Mouse (Mus musculus) embryo, embryonic 10.5 days (tissue): Measurements from ENCODE around the gene Tle6.

Source experiments
- DNase-seq: peaks from one replicate; pipeline ENCODE4 v3.0.0-alpha.2; 2015; ENCODE audit warnings: low spot score

The Tle6 gene

DNA sequence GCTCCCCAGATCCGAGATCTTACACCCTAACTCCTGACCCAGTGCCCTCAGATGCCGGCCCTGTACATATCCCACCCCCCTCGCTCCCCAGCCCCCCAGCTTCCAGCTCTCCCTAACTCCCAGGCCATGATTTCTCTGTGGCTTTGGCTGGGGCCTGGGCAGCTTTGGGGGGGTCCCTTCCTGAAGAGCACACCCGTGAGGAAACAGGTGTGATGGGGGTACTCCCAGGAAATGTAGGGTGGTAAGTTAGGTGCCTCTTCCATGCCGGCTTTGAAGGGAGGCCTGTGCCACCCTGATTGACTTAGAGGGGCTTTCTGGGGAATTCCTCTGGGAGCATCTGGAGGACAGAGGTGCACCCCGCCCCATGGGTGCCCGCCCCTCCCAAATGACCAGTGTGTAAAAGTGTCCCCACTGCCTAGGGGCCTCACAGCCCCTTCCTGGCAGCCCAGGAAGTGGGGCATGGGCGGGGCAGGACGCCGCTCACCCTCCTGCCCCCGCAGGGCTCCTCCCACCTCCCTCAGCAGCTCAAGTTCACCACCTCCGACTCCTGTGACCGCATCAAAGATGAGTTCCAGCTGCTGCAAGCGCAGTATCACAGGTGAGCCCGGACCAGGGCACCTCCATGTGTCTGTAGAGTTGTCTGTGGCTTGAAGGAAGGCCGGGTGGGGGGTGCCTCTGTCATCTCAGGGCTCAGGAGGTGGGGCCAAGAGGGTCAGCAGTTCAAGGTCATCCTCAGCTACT lies 40.0 kb downstream of the Tle6 start:
- no peak for DNase-seq

DNA sequence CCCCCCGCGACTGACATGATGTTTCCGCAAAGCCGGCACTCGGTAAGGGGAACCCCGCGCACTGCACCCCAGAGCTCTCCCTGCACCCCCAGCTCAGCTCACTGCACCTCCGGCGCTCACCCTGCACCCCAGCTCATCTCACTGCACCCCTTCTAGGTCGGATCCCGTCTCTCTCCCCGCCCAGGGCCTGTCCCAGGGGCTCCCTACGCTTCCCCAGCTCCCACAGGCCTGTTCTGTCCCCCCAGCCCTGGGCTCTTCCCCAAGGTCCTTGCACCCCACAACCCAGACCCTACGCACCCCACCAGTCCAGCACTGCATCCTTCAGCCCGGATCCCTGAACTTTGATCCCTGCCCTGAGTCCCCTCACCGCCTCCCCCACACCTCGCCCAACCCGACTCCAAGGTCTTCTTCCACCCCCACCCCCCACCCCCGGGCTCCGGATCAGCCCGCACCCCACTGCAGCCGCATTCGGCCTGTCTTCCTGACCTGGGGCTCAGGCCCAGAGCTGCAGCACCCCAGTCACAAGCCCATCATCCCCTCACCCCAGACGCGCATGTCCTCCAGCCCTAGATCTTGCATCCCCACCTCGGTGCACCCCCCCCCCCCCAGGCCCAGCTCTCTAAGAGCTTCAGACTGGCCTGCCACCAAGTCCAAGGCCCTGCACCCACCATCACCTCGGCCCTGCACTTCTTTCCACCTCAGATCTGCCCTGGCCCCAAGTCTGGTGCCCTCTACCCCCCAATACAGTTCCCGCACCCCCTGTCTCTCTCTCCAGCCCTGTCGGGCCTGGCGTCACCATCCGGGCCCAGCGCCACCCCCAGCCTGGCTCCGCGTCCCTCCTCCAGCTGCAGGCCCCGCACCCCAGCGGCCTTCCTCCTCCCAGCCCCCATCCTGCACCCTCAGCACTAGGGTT lies 41.0 kb downstream of the Tle6 start:
- DNase-seq: peak; percentile 26

GRCm38 (mm10) chr10:81559163-81559626 lies 41.7 kb downstream of the Tle6 start, which contains the start of gene Aes:
Gene Aes (plus strand): TSS chr10:81559488.
- peak; percentile 40 for DNase-seq

DNA sequence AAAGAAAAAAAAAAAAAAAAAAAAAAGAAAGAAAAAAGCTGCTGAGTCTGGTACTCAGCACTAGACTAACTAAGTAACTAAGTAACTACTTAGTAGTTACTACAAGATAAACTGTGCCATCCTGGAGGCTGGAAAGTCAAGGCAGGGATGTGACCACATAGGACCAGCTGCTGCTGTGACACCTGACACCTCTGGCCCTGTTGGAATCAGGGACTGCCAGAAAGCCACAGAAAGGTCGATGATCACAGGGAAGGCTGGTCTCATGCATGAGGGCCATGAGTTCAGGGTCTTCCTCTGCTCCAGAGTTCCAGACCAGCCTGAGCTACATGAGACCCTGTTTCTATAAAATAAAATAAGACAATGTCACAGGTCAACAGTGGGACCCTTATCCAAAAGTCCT lies 43.4 kb downstream of the Tle6 start:
- DNase-seq: no peak

DNA sequence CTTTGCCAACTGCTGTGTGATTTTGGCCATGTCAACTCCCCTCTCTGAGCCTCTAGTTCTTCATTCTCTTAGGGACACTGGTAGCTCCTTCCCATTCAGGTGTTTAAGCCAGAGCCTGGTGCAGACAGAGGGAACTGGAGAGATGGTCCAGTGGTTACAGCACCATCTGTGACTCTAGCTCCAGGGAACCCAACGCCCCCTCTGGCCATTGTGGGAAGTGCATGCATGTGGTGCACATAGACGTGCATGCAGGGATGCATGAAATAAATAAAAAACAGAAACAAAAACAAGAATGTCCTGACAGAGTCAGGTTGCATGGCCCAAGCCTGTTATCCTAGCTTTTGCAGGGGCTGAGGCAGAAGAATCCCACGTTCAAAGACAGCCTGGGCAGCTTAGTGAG lies 44.6 kb downstream of the Tle6 start:
- DNase-seq: no peak

DNA sequence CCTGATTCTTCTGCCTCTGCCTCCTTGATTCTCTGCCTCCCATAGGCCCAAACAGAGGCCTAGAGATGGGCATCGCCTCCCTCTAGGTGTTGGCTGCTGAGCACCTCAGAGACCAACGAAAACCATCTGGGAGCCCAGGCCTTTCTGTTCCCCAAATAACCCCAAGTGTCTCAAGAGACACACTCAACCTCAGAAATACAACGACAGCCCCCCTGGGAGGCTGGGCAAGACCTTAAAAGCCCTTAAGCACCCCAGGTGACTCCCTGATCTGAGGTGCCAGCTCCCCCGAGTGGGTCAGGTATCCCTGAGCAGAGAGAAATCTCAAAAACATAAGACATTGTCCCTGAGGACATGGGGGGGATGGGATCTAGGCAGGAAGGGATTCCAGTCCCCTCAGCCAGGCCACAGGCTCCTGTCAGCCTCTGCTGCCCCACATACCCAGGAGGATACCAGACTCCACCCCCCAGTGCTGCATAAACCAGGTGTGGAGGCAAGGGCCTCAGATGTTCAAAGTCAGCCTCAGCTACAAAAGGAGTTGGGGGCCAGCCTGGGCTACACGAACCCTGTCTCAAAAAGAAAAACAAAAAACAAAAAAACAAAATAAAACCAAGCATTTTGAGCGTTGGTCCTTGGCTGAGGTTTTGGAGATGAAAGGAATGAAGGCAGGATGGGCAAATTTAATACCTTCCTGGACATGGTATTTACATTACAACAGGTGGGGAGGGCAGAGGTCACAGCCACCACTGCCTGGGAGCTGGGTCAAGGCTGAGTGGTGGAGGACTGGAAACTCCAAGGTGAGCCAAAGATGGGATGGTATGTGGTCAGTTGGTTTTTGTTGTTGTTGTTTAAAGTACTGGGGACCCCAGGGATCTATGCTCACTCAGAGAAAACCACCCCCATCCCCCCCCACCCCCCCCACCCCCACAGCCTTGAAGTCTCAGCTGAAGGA lies 46.8 kb downstream of the Tle6 start:
- no peak for DNase-seq

GRCm38 (mm10) chr10:81553232-81553631 lies 47.6 kb downstream of the Tle6 start:
- DNase-seq: no peak

DNA sequence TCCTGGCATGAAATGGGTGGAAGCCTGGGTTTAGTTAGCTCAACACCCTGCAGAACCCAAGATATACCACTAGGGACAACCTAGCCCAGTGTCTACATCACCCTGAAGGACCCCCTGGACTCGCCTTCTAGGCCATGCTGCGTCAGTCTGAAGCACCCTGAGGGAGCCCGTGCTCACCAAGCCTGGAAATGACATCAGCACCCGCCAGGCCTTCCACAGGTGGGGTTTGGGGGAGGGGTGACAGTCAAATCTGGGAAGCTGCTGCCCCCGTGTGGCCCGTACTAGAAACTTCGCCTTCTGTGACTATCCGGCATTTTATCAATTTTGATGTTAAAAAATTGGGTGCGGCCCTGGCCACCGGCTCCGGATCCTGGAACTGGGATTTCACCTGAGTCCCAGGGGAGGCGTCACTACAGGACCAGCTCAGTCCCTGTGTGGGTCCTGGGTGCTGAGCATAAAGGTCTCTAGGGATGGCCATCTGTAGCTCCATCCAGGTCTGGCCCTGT lies 49.2 kb downstream of the Tle6 start:
- DNase-seq: peak; percentile 78

GRCm38 (mm10) chr10:81550257-81550656 lies 50.6 kb downstream of the Tle6 start:
- peak; percentile 83 for DNase-seq

DNA sequence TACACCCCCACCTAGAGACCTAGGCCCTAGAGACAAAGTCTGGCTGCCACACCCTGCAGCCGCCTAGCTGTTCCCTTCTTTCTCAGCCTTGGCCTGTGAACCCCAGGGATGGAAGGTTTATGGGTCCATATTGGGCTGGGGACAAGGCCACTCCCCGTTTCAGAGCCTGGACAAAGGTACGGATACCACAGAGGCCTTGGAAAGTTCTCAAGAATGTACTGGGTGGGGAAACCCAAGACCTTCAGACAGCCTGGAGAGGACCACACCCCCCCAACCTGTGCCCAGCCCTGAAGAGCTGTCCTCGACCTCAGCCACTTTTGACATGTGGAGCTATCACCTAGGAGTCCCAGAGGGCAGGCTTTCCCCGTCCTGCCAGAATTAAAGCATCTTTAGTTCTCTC lies 51.9 kb downstream of the Tle6 start:
- no peak for DNase-seq

- DNase-seq: no peak
Measured at GRCm38 (mm10) chr10:81546788-81547571, 53.9 kb downstream of the Tle6 start.

DNA sequence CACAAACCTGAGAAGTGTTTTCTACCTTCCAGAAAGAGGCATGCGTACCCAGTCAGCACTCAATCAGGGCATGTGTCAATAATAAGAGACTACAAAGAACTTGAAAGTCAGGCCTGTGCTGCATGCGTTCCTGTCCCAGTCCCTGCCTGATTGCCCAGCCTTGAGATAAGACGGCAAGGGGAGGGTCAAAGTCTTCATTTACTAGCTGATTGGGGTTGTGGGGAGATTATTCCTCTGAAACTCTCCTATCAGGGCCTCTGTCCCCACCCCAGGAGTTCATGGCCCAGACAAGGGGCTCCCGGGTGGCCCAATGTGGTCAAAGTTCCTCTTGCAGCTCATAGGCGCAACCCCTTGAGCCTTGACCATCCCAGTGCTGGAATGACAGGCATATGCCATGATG lies 54.5 kb downstream of the Tle6 start:
- DNase-seq: no peak

DNA sequence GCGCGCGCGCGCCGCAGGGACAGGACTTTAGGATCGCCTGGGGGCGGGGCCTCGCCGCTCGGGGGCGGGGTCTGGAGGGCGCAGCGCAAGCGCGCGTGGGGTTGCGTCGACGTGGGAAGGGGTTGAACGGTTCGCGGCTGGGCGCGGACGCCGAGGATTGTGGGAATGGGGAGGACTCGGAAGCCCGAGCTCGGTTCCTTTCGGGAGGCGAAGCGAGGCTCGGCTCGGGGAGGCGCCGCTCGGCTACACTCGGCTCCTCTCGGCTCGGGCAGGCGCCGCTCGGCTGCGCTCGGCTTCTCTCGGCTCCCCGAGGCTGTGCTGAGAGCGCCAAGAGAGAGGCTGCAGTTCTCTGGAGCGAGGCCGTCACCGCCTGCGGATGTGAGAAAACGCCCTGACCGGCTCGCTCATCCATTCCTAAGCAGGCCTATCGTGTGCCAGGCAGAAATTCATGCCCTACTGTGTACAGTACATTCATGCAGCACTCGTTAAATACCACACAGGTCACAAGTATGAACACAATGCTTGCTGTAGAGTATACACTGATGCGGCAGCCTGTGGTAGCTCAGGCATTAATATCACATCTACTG lies 55.6 kb downstream of the Tle6 start, which contains the start of gene Gna11:
Gene Gna11, minus strand, starts transcription at position 30 of the 587 bp plus-strand sequence.
- DNase-seq: peak; percentile 98

DNA sequence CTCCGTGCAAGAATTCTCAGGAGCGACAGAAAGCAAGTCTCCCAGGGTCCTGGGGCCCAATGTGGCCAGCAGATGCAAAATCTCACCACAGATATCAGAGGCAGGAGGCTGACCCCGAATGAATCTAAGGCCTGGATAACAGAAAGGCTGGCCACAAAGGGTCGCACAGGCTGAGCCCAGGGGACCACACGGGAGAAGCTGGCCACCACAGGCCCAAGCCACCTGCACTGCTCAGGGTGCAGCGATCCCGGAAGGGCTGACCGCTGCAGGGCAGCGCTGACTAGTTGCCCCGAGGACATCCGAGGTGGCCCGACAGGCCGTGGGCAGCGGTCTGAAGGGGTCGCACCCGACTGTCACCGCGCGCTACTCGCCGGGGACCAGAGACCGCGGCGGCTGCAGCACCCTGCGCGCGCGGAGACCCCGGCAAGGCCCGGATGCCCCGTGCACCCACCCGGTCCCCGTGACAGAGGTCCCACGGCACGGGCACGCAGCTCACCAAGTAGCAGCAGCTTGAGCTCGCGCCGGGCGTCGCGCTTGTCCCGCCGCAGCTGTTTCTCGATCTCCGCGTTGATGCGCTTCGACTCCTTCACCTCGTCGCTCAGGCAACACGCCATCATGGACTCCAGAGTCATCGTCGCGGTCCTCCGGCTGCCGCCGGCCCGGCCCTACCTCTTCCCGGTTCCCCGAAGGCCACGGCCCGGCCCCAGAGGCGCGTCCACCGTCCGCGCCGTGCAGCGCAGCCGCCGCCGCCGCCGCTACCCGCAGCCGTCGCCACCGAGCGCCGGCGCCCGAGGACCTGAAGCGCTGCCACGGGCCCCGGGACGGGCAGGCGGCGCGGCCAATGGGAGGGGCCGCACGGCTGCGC lies 56.3 kb downstream of the Tle6 start:
- no peak for DNase-seq

GRCm38 (mm10) chr10:81543633-81544032 lies 57.2 kb downstream of the Tle6 start:
- DNase-seq: no peak

GRCm38 (mm10) chr10:81542727-81543460 lies 58.0 kb downstream of the Tle6 start:
- no peak for DNase-seq

GRCm38 (mm10) chr10:81541803-81542202 lies 59.1 kb downstream of the Tle6 start:
- DNase-seq: no peak

GRCm38 (mm10) chr10:81541363-81541762 lies 59.5 kb downstream of the Tle6 start:
- DNase-seq: no peak
